Mouse (Mus musculus) heart, postnatal 14 days (tissue): ENCODE measurements around the gene Ccl21a. TPM values are rescaled to one million over a fixed set of nuclear protein-coding genes. Genes with fewer than 3 reads are reported as not detected.
"Not testable (repeated sequence)": the region's sequence is repeated elsewhere in the genome, so short reads cannot be mapped to it uniquely, and the experiment has no call there.

Source experiments
- DNase-seq, 2 experiments: peaks; one replicate each; pipeline ENCODE4 v3.0.0; 2021 to 2022
- intact Hi-C: fragments of 180-260 bp; cut with DNase I; formaldehyde crosslinking; loops from one replicate; pipeline ENCODE4 v1.15.1; 2025
- long read RNA-seq, 2 experiments: library from polyadenylated mRNA; stranded (forward); transcript quantifications; one replicate each; pipeline ENCODE4 v2.0.0; 2021
- total RNA-seq, 2 experiments: library from RNA; stranded (reverse); gene quantifications; 2 replicates each; pipeline ENCODE4 v1.2.3; 2021

The Ccl21a gene
- total RNA-seq, result 10 to 100 TPM; 28.5 to 32.0 TPM
- long read RNA-seq, experiment 1, transcript Ccl21a-201 (4 exons, 870 nt), result major isoform, 9 of 10 reads
- long read RNA-seq, experiment 1, partial matches to known transcripts, result 1 of 10 reads
- long read RNA-seq, experiment 1, other reads (novel, unspliced or antisense), result 0 of 10 reads
- long read RNA-seq, experiment 2, transcript Ccl21a-201 (4 exons, 870 nt), result major isoform, 18 of 19 reads
- long read RNA-seq, experiment 2, partial matches to known transcripts, result 1 of 19 reads
- long read RNA-seq, experiment 2, other reads (novel, unspliced or antisense), result 0 of 19 reads

DNA sequence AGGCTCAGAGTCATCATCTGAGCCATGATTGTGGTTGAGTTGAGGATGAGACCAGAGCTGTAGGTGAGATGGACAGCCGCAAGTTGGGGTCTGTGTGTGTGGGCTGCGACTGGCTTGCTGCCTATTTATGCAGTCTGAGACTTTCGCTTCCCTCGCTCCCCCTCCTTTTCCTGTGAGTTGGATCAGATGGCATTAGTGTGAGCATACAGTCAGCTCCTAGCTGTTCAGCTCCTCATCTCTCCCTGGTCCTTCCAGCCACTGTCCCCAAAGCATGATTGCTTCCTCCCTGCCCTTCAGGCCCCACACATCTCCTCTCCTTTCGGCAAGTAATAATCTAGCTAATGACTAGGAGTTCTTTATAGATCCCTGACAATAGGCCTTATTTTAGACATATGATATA lies at the start of gene Ccl21a:
Gene Ccl21a, minus strand, starts transcription at position 101 of the 400 bp plus-strand sequence.
- intact Hi-C loops, result not testable (repeated sequence)

GRCm38 (mm10) chr4:42756477-42756876 lies 17.3 kb downstream of the Ccl21a start, which contains the start of gene Ccl19:
TSS of gene Ccl19 (minus strand) at chr4:42756577.
- intact Hi-C loops, DNase-seq: not testable (repeated sequence)

More for the DNA sequence above, at the start of gene Ccl21a:
- DNase-seq, result not testable (repeated sequence)

DNA sequence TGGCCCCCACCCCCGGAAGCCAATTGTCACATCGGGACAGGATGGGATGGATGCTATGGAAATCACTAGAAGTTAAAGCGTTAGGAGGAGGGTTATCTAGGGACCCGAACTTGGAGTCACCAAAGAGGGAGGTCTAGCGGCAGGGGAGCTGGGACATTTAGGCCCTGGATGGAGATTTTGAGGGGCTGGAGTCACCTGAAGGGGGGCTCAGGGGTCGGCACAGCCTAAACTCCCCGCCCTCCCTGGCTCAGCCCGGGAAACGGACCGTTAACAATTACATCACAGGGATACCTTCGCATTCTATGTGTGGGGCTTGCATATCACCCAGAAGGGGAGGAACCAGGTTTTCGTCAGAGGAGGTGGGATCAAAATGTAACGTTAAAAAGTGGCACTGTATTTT lies 38.5 kb downstream of the Ccl21a start, which contains the start of gene 4930578G10Rik:
Gene 4930578G10Rik, plus strand, starts transcription at position 301 of the 400 bp plus-strand sequence.
- intact Hi-C loops, DNase-seq: not testable (repeated sequence)

Other genes with a start within 250 kb of the Ccl21a start
- not detected for gene Fam205a2, start 245.8 kb downstream of the Ccl21a start, total RNA-seq
- not detected for gene Gm10591, start 161.8 kb downstream of the Ccl21a start, total RNA-seq
- gene Gm2564, start 144.3 kb downstream of the Ccl21a start, total RNA-seq, result 1 to 10 TPM; 2.2 to 2.3 TPM
- gene Ccl27b, start 118.7 kb downstream of the Ccl21a start, total RNA-seq, result not detected
- not detected for gene Il11ra2, start 112.1 kb downstream of the Ccl21a start, total RNA-seq
- not detected for gene 4930578G10Rik, start 38.4 kb downstream of the Ccl21a start, total RNA-seq
- gene Ccl19, start 17.4 kb downstream of the Ccl21a start, total RNA-seq, result under 1 TPM; 0.50 to 0.66 TPM
- not detected for gene Fam205a1, start 79.9 kb upstream of the Ccl21a start, total RNA-seq
- gene Gm12394, start 82.8 kb upstream of the Ccl21a start, total RNA-seq, result not detected
- gene Fam205c, start 100.2 kb upstream of the Ccl21a start, total RNA-seq, result 1 to 10 TPM; 4.0 to 4.1 TPM
- 1 to 10 TPM; 6.0 to 8.4 TPM for gene Phf24, start 142.7 kb upstream of the Ccl21a start, total RNA-seq
- 10 to 100 TPM; 68.7 to 78.0 TPM for gene Dnajb5, start 175.8 kb upstream of the Ccl21a start, total RNA-seq
- gene 1700022I11Rik, start 195.6 kb upstream of the Ccl21a start, total RNA-seq, result not detected
- gene Vcp, start 226.5 kb upstream of the Ccl21a start, total RNA-seq, result 100 to 1,000 TPM; 285 to 286 TPM
- 1 to 10 TPM; 4.7 to 4.8 TPM for gene Fancg, start 236.5 kb upstream of the Ccl21a start, total RNA-seq